Mouse (Mus musculus) heart, postnatal 0 days (tissue): ENCODE data around the gene Ptgir.

Experiments used
- CTCF ChIP-seq: IDR thresholded peaks from 2 replicates; pipeline ENCODE4 v1.5.1; 2016; ENCODE audit warnings: antibody characterized with exemption, control low read depth, low read depth
- EP300 ChIP-seq: IDR thresholded peaks from 2 replicates; pipeline ENCODE4 v1.6.1; 2016; ENCODE audit warnings: antibody characterized with exemption, low read depth

GRCm38 (mm10) chr7:16931968-16932627 is 25.8 kb downstream of the Ptgir start:
- peak; percentile 90 for TF ChIP-seq CTCF
- TF ChIP-seq EP300: no peak
